Mouse (Mus musculus) MEL (cell line): Measurements from ENCODE around the gene Mrpl10. TPM values are rescaled to one million over a fixed set of nuclear protein-coding genes. Genes with fewer than 3 reads are reported as not detected.

Source experiments
- DNase-seq: peaks from one replicate; pipeline ENCODE4 v3.0.0; 2011; ENCODE audit warnings: low read depth, low spot score
- H3K27ac ChIP-seq: 2 replicates; pipeline ENCODE4 v1.5.1; 2012; ENCODE audit warnings: low read depth, mild to moderate bottlenecking, control low read depth, low read length, moderate library complexity; ENCODE audit not compliant: control insufficient read depth
- H3K27me3 ChIP-seq, 2 experiments: fragments of 150-350 bp in 1 of 2; sonication (generic) in 1 of 2; 2 replicates each; pipeline ENCODE4 v1.6.1; 2012; ENCODE audit warnings: low read length in 2 of 2, mild to moderate bottlenecking in 2 of 2, improper control_type of control experiment in 1 of 2, moderate library complexity in 1 of 2; ENCODE audit not compliant: insufficient read depth in 2 of 2, control insufficient read depth in 1 of 2
- H3K36me3 ChIP-seq, 2 experiments: 2 replicates each; pipeline ENCODE4 v1.6.1; 2012 to 2014; ENCODE audit warnings: low read length in 2 of 2, improper control_type of control experiment in 1 of 2, inconsistent platforms in 1 of 2, mild to moderate bottlenecking in 1 of 2; ENCODE audit not compliant: insufficient read depth in 2 of 2, control insufficient read depth in 1 of 2
- H3K4me1 ChIP-seq, 2 experiments: fragments of 150-350 bp in 1 of 2; sonication (generic) in 1 of 2; 2 replicates each; pipeline ENCODE4 v1.6.1; 2012; ENCODE audit warnings: low read length in 2 of 2, improper control_type of control experiment in 1 of 2, mild to moderate bottlenecking in 1 of 2; ENCODE audit not compliant: insufficient read depth in 2 of 2, control insufficient read depth in 1 of 2
- H3K4me3 ChIP-seq, 2 experiments: fragments of 150-350 bp in 1 of 2; sonication (generic) in 1 of 2; 2 replicates each; pipeline ENCODE4 v1.5.1; 2012; ENCODE audit warnings: low read depth in 2 of 2, low read length in 2 of 2, mild to moderate bottlenecking in 2 of 2, moderate library complexity in 2 of 2, control low read depth in 1 of 2, improper control_type of control experiment in 1 of 2; ENCODE audit not compliant: control insufficient read depth in 1 of 2, insufficient read depth in 1 of 2
- H3K79me2 ChIP-seq: 2 replicates; pipeline ENCODE4 v1.6.1; 2012; ENCODE audit warnings: mild to moderate bottlenecking, low read length, moderate library complexity; ENCODE audit not compliant: control insufficient read depth, poor library complexity, insufficient read depth
- H3K9ac ChIP-seq: 2 replicates; pipeline ENCODE4 v1.6.1; 2012; ENCODE audit warnings: low read depth, mild to moderate bottlenecking, control low read depth, low read length, moderate library complexity; ENCODE audit not compliant: control insufficient read depth, poor library complexity, severe bottlenecking
- H3K9me3 ChIP-seq: fragments of 150-350 bp; sonication (generic); replicated peaks from 2 replicates; pipeline ENCODE4 v1.6.1; 2012; ENCODE audit warnings: mild to moderate bottlenecking, low read length, improper control_type of control experiment, moderate library complexity; ENCODE audit not compliant: insufficient read depth
- BHLHE40 ChIP-seq: IDR thresholded peaks from 2 replicates; pipeline ENCODE4 v1.6.1; 2012; ENCODE audit warnings: low read depth, mild to moderate bottlenecking, inconsistent platforms, low read length, improper control_type of control experiment, borderline replicate concordance
- CHD1 ChIP-seq: IDR thresholded peaks from 2 replicates; pipeline ENCODE4 v1.6.1; 2012; ENCODE audit warnings: low read depth, mild to moderate bottlenecking, inconsistent platforms, low read length, improper control_type of control experiment
- CHD2 ChIP-seq: IDR thresholded peaks from 2 replicates; pipeline ENCODE4 v1.6.1; 2011; ENCODE audit warnings: low read length, improper control_type of control experiment
- CTCF ChIP-seq, 3 experiments: IDR thresholded peaks in 2 of 3; conservative IDR thresholded peaks in 1 of 3; 2 replicates each; pipeline ENCODE4 v1.5.1; 2011 to 2012; ENCODE audit warnings: low read length in 3 of 3, low read depth in 2 of 3, mild to moderate bottlenecking in 2 of 3, improper control_type of control experiment in 1 of 3, inconsistent platforms in 1 of 3, mixed read lengths in 1 of 3, moderate library complexity in 1 of 3; ENCODE audit not compliant: control insufficient read depth in 1 of 3, insufficient read depth in 1 of 3, poor library complexity in 1 of 3, severe bottlenecking in 1 of 3
- E2F4 ChIP-seq: IDR thresholded peaks from 2 replicates; pipeline ENCODE4 v1.6.1; 2011; ENCODE audit warnings: low read depth, low read length, improper control_type of control experiment, borderline replicate concordance
- ELF1 ChIP-seq: IDR thresholded peaks from 2 replicates; pipeline ENCODE4 v1.6.1; 2014; ENCODE audit warnings: low read depth, mild to moderate bottlenecking, inconsistent platforms, low read length, improper control_type of control experiment, moderate library complexity
- GATA1 ChIP-seq: IDR thresholded peaks from 2 replicates; pipeline ENCODE4 v1.6.1; 2011; ENCODE audit warnings: low read depth, low read length, improper control_type of control experiment
- RAD21 ChIP-seq: IDR thresholded peaks from 2 replicates; pipeline ENCODE4 v1.6.1; 2011; ENCODE audit warnings: mild to moderate bottlenecking, low read depth, low read length, improper control_type of control experiment
- RCOR1 ChIP-seq: IDR thresholded peaks from 2 replicates; pipeline ENCODE4 v1.6.1; 2012; ENCODE audit warnings: low read depth, mild to moderate bottlenecking, inconsistent platforms, low read length, improper control_type of control experiment
- SMC3 ChIP-seq: IDR thresholded peaks from 2 replicates; pipeline ENCODE4 v1.6.1; 2011; ENCODE audit warnings: low read depth, low read length, improper control_type of control experiment
- UBTF ChIP-seq: IDR thresholded peaks from 2 replicates; pipeline ENCODE4 v1.6.1; 2012; ENCODE audit warnings: low read depth, mild to moderate bottlenecking, inconsistent platforms, low read length, improper control_type of control experiment, moderate library complexity, borderline replicate concordance; ENCODE audit not compliant: insufficient read depth
- USF2 ChIP-seq, 2 experiments: IDR thresholded peaks; 2 replicates each; pipeline ENCODE4 v1.6.1; 2011 to 2012; ENCODE audit warnings: improper control_type of control experiment in 2 of 2, low read length in 2 of 2, borderline replicate concordance in 1 of 2, inconsistent platforms in 1 of 2, low read depth in 1 of 2, mild to moderate bottlenecking in 1 of 2; ENCODE audit not compliant: insufficient read depth in 1 of 2
- ZC3H11A ChIP-seq: IDR thresholded peaks from 2 replicates; pipeline ENCODE4 v1.6.1; 2012; ENCODE audit warnings: low read depth, mild to moderate bottlenecking, inconsistent platforms, low read length, improper control_type of control experiment
- polyA plus RNA-seq, 2 experiments: library from polyadenylated mRNA; stranded (reverse) in 1 of 2; unstranded in 1 of 2; fragments of >175 nt in 1 of 2; fragments of >200 nt in 1 of 2; gene quantifications; 2 replicates each; pipeline versions ENCODE4 v1.2.1 to v1.2.4; 2012; ENCODE audit warnings: low replicate concordance in 2 of 2, low read depth in 1 of 2; ENCODE audit not compliant: insufficient read length in 2 of 2, insufficient read depth in 1 of 2, missing spikeins in 1 of 2
- total RNA-seq: library from RNA; depleted of rRNA; stranded (reverse); fragments of 300-350 nt; gene quantifications from 2 replicates; pipeline ENCODE4 v1.2.3, GENCODE M21; 2012

Mrpl10 gene
- total and polyA plus RNA-seq, 3 experiments: 79.3 to 106 TPM; not detected in 1

DNA sequence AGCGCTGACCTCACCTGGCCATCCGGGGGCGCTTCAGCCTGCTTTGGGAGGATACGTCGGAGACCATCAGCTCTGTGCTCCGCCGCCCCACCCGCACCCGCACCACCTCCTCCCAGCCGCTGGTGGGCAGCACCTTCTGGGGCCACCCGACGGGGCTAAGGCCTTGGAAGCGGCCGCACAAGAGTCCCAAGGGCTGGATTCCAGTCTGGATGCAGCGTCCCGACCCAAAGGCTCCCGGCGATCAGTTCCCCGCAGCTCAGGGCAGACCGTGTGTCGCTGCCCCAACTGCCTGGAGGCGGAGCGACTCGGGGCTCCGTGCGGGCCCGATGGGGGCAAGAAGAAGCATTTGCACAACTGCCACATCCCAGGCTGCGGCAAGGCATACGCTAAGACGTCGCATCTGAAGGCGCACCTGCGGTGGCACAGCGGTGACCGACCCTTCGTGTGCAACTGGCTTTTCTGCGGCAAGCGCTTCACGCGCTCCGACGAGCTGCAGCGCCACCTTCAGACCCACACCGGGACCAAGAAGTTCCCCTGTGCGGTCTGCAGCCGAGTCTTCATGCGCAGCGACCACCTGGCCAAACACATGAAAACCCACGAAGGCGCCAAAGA is 19.4 kb upstream of the Mrpl10 start:
- no peaks in the 10 kb centered on the region for H3K9me3 ChIP-seq
- peaks cover 3 to 5% of the 10 kb centered on the region in 2 experiments for H3K27me3 ChIP-seq
- H3K36me3 ChIP-seq: no peaks in the 10 kb centered on the region
- TF ChIP-seq CHD1 (no peak), RAD21 (peak; percentile 58), USF2 (IDR thresholded peaks at IDR 0.05; ENCODE audit: borderline replicate concordance in 1 of 2, insufficient read depth in 1 of 2, low read depth in 1 of 2, low read length in 2 of 2) (no peak), ZC3H11A (peak; percentile 55; the same call in 1 of the 2 replicates), SMC3 (peak; percentile 68), RCOR1 (no peak), ELF1 (no peak), CHD2 (no peak), CTCF (IDR thresholded peaks at IDR 0.05 in 2 of 3, conservative IDR thresholded peaks at IDR 0.05 in 1 of 3; ENCODE audit: control insufficient read depth in 1 of 3, insufficient read depth in 1 of 3, low read depth in 2 of 3, low read length in 3 of 3, poor library complexity in 1 of 3, severe bottlenecking in 1 of 3) (peak; percentile 40 to 82 (median 70)), GATA1 (no peak), E2F4 (no peak), BHLHE40 (no peak)
- H3K79me2 ChIP-seq: no peaks in the 10 kb centered on the region; the same call in 1 of the 2 replicates
- peak; percentile 69 for DNase-seq
- peak overlapping the region; percentile 51 to 59; a peak in 3 of 4 replicates for H3K4me3 ChIP-seq
- no peak overlapping the region for H3K27ac ChIP-seq
- H3K4me1 ChIP-seq: peaks cover 0 to 9% of the 10 kb centered on the region in 2 experiments; a peak in 2 of 4 replicates
- peak overlapping the region; percentile 63 for H3K9ac ChIP-seq

DNA sequence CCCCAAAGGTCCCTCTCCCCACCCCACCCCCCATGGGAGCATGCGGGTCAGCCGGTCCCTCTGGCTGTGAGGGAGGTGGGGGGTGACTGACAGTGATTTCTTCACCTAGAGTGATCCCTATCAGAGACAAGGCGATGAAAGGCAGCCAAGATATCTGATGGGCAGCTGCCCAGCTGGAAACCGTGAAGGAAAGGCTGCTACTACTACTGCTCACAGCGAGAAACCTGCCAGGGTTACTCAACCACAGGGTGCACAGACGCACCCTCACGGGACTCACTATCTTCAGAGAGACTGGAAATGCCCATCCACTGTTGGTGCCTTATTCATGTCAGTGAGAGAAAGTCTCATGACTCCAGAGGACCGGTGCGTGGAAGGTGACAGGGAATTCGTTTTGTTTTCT is 16.4 kb upstream of the Mrpl10 start:
- no peaks in the 10 kb centered on the region; the same call in 1 of the 2 replicates for H3K79me2 ChIP-seq
- H3K4me3 ChIP-seq: no peak overlapping the region
- TF ChIP-seq UBTF: no peak
- TF ChIP-seq RCOR1: peak; percentile 73
- peak; percentile 51; the same call in 1 of the 2 replicates for TF ChIP-seq BHLHE40
- TF ChIP-seq GATA1: peak; percentile 82
- H3K27me3 ChIP-seq: peaks cover 3 to 5% of the 10 kb centered on the region in 2 experiments
- H3K9ac ChIP-seq: no peak overlapping the region
- H3K4me1 ChIP-seq: peaks cover 0 to 13% of the 10 kb centered on the region in 2 experiments; a peak in 2 of 4 replicates
- no peaks in the 10 kb centered on the region for H3K9me3 ChIP-seq
- DNase-seq: peak; percentile 39
- peaks cover 0 to 3% of the 10 kb centered on the region in 2 experiments; a peak in 2 of 4 replicates for H3K36me3 ChIP-seq
- no peak overlapping the region for H3K27ac ChIP-seq
